Mouse (Mus musculus): Measurements from ENCODE around the gene Shb.

GRCm38 (mm10) chr4:45520375-45520774 lies 11.9 kb downstream of the Shb start:
- TF ChIP-seq CTCF (IDR thresholded peaks at IDR 0.05; ENCODE audit: low read depth) (no peak), EP300 (IDR thresholded peaks at IDR 0.05; ENCODE audit: low read depth) (no peak)

Measured in heart, postnatal 0 days (tissue).